Mouse (Mus musculus): Measurements from ENCODE around the gene Pax5.

Pax5 gene

GRCm38 (mm10) chr4:44705967-44706366 lies 4.3 kb downstream of the Pax5 start:
- DNase-seq (ENCODE audit: low read depth in 1 of 2, low spot score in 2 of 2) = no peak

DNA sequence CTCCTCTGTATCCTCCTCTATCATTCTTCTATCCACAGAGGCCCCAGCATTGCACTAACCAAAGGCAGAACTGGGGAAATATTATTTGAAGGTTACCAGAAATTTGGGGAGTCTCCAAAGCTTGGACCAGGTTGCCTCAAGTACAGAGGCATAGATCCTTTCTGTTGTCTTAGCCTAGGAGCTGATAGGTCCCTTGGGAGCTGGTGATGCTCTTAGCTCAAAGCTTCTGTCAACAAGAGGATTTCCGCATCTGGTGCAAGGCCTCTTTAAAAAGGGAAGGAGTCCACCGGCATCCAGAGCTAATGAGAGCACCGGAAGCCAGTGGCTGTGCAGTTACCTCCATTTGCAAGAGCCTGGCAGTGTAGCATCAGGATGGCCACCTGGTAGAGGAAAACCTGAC lies 5.1 kb downstream of the Pax5 start:
- no peak for DNase-seq (ENCODE audit: low read depth in 1 of 2, low spot score in 2 of 2)

GRCm38 (mm10) chr4:44704369-44704745 lies 5.9 kb downstream of the Pax5 start:
- DNase-seq (ENCODE audit: low read depth in 1 of 2, low spot score in 2 of 2) = peak; percentile 19 to 43

DNA sequence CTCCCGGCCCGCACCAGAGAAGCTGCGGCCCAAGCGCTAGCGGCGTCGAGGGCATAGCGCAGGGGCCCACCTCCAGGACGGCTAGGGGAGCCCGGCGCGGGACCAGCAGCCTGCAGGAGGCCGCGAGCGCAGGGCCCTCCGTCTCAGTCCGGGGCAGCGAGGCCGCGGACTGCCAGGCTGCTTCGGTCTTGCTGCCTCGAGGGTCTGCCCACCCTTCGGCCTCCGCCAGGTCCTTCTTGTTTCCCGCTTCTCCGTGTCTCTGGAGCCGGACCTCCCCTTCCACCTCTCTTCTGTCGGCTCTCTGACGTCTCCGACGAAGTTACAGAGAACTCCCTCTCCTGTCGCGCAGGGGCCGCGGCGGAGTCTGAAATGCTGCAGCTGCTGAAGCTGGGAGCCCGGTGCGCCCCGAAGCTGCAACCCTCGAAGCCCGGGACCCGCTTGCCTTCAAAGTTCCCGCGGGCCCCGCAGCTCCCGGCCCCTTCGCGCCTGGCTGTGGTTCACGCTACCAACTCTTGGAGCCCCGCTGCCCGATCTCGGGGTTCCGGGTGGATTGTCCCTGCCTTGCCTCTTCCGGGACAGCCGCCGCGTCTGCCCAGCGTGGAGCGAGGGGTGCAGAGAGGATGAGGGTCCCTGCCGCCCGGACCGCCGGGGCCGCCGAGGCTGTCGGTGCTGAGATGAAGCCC lies 6.5 kb downstream of the Pax5 start:
- no peak for DNase-seq (ENCODE audit: low read depth in 1 of 2, low spot score in 2 of 2)

GRCm38 (mm10) chr4:44702891-44703685 lies 7.2 kb downstream of the Pax5 start:
- DNase-seq (ENCODE audit: low read depth in 1 of 2, low spot score in 2 of 2) = no peak

- DNase-seq (ENCODE audit: low read depth in 1 of 2, low spot score in 2 of 2) = no peak
Observed at GRCm38 (mm10) chr4:44702011-44702527, 8.2 kb downstream of the Pax5 start.

DNA sequence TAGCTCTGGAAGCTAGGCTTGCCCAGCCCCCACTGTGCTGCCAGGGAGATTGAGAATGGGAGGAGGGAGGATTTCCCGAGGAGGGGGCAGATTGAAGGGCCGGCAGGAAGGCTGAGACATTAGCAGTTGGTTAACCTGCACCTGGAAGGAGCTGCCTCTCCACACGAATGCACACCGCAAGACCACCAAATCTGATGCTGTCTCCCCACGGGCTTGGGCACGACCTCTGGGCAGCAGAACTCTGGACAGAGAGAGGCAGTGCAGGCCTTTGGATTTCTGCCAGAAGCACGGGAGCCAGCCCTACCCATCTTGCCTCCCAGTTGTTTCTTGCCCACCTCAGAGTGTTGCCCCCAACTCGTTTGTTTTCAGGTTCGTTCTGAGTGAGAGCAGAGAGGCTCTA lies 8.8 kb downstream of the Pax5 start:
- no peak for DNase-seq (ENCODE audit: low read depth in 1 of 2, low spot score in 2 of 2)

- no peak for DNase-seq (ENCODE audit: low read depth in 1 of 2, low spot score in 2 of 2)
Observed at GRCm38 (mm10) chr4:44696676-44697075, 13.6 kb downstream of the Pax5 start.

- DNase-seq (ENCODE audit: low read depth in 1 of 2, low spot score in 2 of 2) = no peak
Observed at GRCm38 (mm10) chr4:44694369-44694768, 15.9 kb downstream of the Pax5 start.

DNA sequence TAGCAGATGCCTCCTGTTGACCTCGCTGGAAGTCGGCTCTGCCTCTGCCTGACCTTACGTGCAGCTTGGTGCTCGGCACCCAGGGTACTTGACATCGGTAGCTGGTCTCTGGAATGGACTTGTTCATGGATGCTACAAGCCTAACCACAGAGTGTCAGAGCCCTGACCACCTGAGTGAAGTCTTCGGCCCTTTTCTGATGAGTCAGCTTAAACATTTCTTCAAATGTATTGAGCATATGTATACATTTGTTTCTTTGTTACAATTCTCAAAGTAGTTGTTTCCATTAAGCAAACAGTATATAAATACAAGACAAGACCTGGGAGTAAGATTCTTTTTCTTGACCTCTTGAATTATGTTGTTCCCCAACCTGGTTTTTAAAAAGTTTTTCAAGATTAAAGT lies 24.7 kb downstream of the Pax5 start:
- no peak for DNase-seq (ENCODE audit: low read depth in 1 of 2, low spot score in 2 of 2)

DNA sequence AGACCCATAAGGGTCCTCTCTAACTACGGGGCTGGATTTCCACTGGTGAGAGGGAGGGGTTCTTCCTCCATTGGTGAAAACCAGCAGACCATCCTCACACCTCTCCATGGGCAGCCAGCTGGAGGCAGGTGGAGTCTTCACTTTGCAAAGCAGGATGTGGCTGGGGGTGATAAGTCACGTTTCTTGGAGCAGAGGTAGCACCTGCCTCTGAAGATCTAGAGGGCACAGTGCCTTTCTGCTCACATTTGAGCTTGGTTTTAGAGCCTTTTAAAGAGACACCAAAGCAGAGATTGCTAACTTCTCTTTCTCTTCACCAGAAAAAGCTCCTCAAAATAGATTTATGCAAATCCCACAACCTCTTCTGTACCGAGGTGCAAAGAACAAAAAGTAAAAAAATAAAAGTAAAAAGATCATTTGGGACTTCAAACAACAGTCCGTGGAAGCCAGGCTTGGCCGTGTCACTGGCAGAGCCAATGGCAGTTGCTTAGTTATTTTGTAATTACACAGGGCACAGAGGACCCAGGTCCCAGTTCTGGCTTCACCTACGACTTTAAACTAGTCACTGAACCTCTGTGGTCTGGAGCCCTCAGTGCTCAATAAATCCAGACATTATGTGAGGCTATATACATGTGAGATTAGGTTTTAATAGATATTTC lies 29.9 kb downstream of the Pax5 start:
- no peak for DNase-seq (ENCODE audit: low read depth in 1 of 2, low spot score in 2 of 2)

- DNase-seq (ENCODE audit: low read depth in 1 of 2, low spot score in 2 of 2) = no peak
Observed at GRCm38 (mm10) chr4:44678641-44679040, 31.6 kb downstream of the Pax5 start.

DNA sequence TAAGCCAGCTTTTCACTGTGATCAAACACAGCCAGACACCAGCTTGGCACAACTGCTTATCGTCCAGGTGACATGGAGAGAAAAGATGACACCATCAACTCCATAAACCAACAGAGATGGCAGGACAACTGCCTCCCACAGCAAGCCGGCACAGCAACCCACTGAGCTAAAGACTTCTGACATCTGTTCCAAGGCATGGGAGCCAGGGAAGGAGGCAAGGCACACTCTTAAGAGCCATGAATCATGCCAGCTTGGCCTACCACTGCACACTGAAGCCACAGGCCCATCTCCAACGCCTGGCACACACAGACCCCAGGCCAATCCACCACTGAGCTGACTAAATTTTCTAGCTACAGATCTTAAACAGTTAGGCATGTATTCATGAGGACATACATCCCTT lies 32.3 kb downstream of the Pax5 start:
- no peak for DNase-seq (ENCODE audit: low read depth in 1 of 2, low spot score in 2 of 2)

- DNase-seq (ENCODE audit: low read depth in 1 of 2, low spot score in 2 of 2) = no peak
Observed at GRCm38 (mm10) chr4:44674973-44675372, 35.3 kb downstream of the Pax5 start.

DNA sequence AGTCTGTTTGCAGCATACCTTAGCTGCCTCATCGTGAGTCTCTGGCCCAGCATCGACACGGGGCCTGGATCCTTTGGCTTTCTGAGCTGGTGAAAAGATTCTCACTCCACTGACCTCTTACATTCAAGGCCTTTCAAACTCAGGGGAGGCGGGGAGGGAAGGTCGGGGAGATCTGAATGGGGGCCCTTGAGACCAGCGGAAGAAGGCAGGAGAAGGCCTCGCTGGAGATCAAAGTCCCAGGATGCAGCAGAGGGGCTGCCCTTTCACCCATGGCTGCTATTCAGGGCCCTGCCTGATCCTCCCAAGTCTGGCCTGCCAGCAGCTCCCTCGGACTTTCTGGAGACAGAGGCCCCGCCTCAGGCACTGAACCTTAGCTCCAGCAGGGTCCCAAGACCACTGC lies 36.6 kb downstream of the Pax5 start:
- DNase-seq (ENCODE audit: low read depth in 1 of 2, low spot score in 2 of 2) = no peak

- no peak for DNase-seq (ENCODE audit: low read depth in 1 of 2, low spot score in 2 of 2)
Observed at GRCm38 (mm10) chr4:44672216-44672937, 37.9 kb downstream of the Pax5 start.

GRCm38 (mm10) chr4:44671486-44671885 lies 38.8 kb downstream of the Pax5 start:
- no peak for DNase-seq (ENCODE audit: low read depth in 1 of 2, low spot score in 2 of 2)

GRCm38 (mm10) chr4:44671035-44671434 lies 39.3 kb downstream of the Pax5 start:
- peak in 1 of 2 experiments; percentile 12 for DNase-seq (ENCODE audit: low read depth in 1 of 2, low spot score in 2 of 2)

GRCm38 (mm10) chr4:44670380-44670779 lies 39.9 kb downstream of the Pax5 start:
- DNase-seq (ENCODE audit: low read depth in 1 of 2, low spot score in 2 of 2) = no peak

DNA sequence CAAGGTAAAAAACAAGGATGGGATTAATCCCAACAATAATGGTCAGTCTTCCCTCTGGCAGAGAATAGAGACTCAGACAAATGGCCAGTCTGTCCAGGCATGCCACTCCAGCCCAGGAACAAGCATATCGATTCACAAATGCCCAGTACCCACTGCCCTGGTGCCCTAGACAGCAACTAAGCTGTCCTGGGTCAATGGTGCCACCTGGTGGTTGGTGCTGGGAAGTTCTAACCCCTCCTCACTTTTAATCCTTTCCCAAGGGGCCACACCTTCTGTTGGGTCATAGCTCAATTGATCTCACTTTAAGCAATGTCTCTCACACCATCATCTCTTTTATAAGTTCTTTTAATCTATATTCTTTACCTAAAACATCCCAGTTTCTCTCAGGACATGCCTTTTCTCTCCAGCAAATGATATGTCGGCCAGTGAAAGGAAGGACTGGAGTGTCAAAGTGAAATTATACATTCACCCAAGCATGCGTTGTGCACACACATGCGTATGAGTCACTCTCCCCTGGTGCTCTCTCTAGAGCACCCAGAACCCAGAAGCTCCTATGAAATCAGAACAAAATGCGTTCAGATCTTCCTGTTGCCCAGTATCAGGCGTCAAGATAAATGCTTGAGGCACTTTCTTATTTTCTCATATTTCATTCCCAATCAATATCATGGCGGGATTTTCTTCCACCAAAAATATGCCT lies 40.7 kb downstream of the Pax5 start:
- DNase-seq (ENCODE audit: low read depth in 1 of 2, low spot score in 2 of 2) = no peak

GRCm38 (mm10) chr4:44668574-44668973 lies 41.7 kb downstream of the Pax5 start:
- no peak for DNase-seq (ENCODE audit: low read depth in 1 of 2, low spot score in 2 of 2)

Data from monocyte, adult 2 months (primary cell).